Mouse (Mus musculus) liver, postnatal 0 days (tissue): ENCODE results near the gene Gpr142.

Source experiments
- CTCF ChIP-seq: sonication (generic); IDR thresholded peaks from 2 replicates; pipeline ENCODE4 v1.5.1; 2016; ENCODE audit warnings: antibody characterized with exemption, low read depth
- EP300 ChIP-seq: IDR thresholded peaks from 2 replicates; pipeline ENCODE4 v1.6.1; 2016; ENCODE audit warnings: antibody characterized with exemption, low read depth, mild to moderate bottlenecking

DNA sequence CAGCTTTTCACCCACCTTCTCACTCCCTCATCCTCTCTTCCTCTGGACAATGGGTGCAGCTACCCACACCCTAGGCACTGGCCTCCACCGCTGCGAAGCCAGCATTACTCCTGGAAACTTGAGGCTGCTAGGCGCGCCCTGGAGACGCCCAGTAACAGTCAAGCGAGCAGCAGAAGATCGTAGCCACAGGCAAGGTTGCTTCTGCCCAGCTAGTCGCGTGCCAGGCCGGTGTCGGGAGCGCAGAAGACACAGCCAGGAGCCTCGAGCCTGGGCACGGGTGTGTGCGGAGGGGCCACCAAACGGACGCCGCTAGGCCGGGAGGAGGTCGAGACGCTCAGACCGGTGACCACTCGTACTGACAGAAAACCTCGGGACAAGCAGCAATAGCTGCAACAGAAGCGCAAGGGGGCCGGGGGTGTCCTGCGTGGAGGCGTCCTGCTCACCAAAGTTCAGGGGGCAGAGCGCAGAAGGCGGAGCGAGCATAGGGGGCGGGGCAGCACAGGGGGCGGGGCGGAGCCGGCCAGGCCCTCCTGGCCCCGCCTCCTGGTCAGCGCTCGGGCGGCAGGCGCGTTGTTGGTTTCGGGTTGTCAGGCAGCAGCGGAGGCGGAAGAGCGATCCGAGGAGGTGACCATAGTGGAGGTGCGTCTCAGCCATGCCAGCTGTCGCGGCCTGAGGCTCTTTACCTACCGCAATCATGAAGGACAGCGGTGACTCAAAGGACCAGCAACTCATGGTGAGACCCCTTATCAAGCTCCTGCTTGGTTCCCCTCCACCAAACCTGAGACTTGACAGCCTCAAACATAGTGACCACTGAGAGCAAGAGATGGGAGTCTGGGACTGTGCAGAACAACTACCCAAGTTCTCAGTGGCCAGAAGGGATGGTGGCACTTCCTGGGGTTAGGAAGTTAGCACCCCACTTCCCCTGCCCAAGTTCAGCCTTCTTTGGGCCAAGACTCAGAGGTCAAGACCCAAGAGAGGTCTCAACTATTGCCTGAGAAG is 33.6 kb upstream of the Gpr142 start, which contains the start of gene Kif19a:
- no peak for TF ChIP-seq CTCF
- no peak for TF ChIP-seq EP300
